Mouse (Mus musculus) hindbrain, embryonic 14.5 days (tissue): ENCODE data around the gene Sbp. TPM values are rescaled to one million over a fixed set of nuclear protein-coding genes. Genes with fewer than 3 reads are reported as not detected.

Experiments
- polyA plus RNA-seq: library from polyadenylated mRNA; unstranded; fragments of >200 nt; fragmentation: Nextera tagmentation; extraction: Ambion mirVana; gene quantifications from 2 replicates; pipeline ENCODE4 v1.2.1, GENCODE M21; 2014

Sbp gene
- polyA plus RNA-seq, 1 experiment from 2014 or later = not detected

Other genes starting within 250 kb of the Sbp start
- 0.09 and 0.18 TPM in 2 replicates for gene 1520401A03Rik, start 218.9 kb upstream of the Sbp start, polyA plus RNA-seq
- 16.9 and 17.7 TPM in 2 replicates for gene Pkmyt1, start 215.3 kb upstream of the Sbp start, polyA plus RNA-seq
- 57.5 and 62.8 TPM in 2 replicates for gene Paqr4, start 200.8 kb upstream of the Sbp start, polyA plus RNA-seq
- 0.74 and 0.90 TPM in 2 replicates for gene Kremen2, start 195.8 kb upstream of the Sbp start, polyA plus RNA-seq
- gene Flywch1, start 170.1 kb upstream of the Sbp start, polyA plus RNA-seq = 179 and 183 TPM in 2 replicates
- gene Flywch2, start 155.6 kb upstream of the Sbp start, polyA plus RNA-seq = 75.4 and 78.4 TPM in 2 replicates
- gene Srrm2, start 151.1 kb upstream of the Sbp start, polyA plus RNA-seq = 390 and 455 TPM in 2 replicates
- gene Elob, start 112.5 kb upstream of the Sbp start, polyA plus RNA-seq = 1,176 and 1,404 TPM in 2 replicates
- not detected in 2 replicates for gene Prss33, start 105.6 kb upstream of the Sbp start, polyA plus RNA-seq
- 0.16 TPM in 1 of 2 replicates, not detected in the other for gene Prss32, start 97.8 kb upstream of the Sbp start, polyA plus RNA-seq
- 1.1 and 2.3 TPM in 2 replicates for gene Prss41, start 97.5 kb upstream of the Sbp start, polyA plus RNA-seq
- not detected in 2 replicates for gene Prss21, start 73.6 kb upstream of the Sbp start, polyA plus RNA-seq
- gene Dcpp1, start 60.8 kb upstream of the Sbp start, polyA plus RNA-seq = not detected in 2 replicates
- gene Dcpp2, start 60.8 kb upstream of the Sbp start, polyA plus RNA-seq = not detected in 2 replicates
- gene Dcpp3, start 24.2 kb upstream of the Sbp start, polyA plus RNA-seq = not detected in 2 replicates
- gene Sbpl, start 13.6 kb downstream of the Sbp start, polyA plus RNA-seq = not detected in 2 replicates
- gene Prss30, start 38.9 kb downstream of the Sbp start, polyA plus RNA-seq = not detected in 2 replicates
- gene Prss22, start 56.4 kb downstream of the Sbp start, polyA plus RNA-seq = not detected in 2 replicates
- 0.16 TPM in 1 of 2 replicates, not detected in the other for gene Prss27, start 96.5 kb downstream of the Sbp start, polyA plus RNA-seq
- gene Kctd5, start 131.8 kb downstream of the Sbp start, polyA plus RNA-seq = 77.8 and 79.9 TPM in 2 replicates
- gene Pdpk1, start 209.3 kb downstream of the Sbp start, polyA plus RNA-seq = 71.3 and 75.1 TPM in 2 replicates
- gene Amdhd2, start 222.1 kb downstream of the Sbp start, polyA plus RNA-seq = 29.1 and 30.6 TPM in 2 replicates
- 1,495 and 1,569 TPM in 2 replicates for gene Atp6v0c, start 228.0 kb downstream of the Sbp start, polyA plus RNA-seq